ENCODE assay signal across 8 mouse cellular contexts in genomic region chr17:28455098-28455497, GRCm38 (mm10).
A peak's percentile ranks its signal among the peaks of the same experiment; 100 is the strongest.
DNase-seq lines count a peak whose midpoint lies in the region; ATAC-seq and TF ChIP-seq lines count a peak whose summit lies in the region.

No protein-coding gene starts in this region.

- H3K4me1 ChIP-seq in forebrain, postnatal 0 days (ENCODE audit: insufficient read depth): no peaks in the 10 kb centered on the region
- H3K4me1 ChIP-seq in forebrain, embryonic 10.5 days: 0 out of 2 replicates have a peak, but pooled peaks cover 8% of the 10 kb centered on the region
- H3K4me1 ChIP-seq in cortical plate, adult 2 months (ENCODE audit: control insufficient read depth, insufficient read depth, low read length): no peaks in the 10 kb centered on the region; the same call in 1 of the 2 replicates

- peak; percentile 46 for TF ChIP-seq CTCF in forebrain, postnatal 0 days (IDR thresholded peaks at IDR 0.05; ENCODE audit: low read depth)
- peak; percentile 44; the same call in 1 of the 2 replicates for TF ChIP-seq CTCF in cortical plate, adult 2 months (IDR thresholded peaks at IDR 0.05; ENCODE audit: extremely low read depth, insufficient read depth, low read length)

- 66% methylated on average over 4 of the region's 4 CpGs for WGBS in forebrain, postnatal 0 days
- 79% methylated on average over 4 of the region's 4 CpGs for WGBS in forebrain, embryonic 10.5 days

- no peaks in the 10 kb centered on the region for H3K36me3 ChIP-seq in forebrain, postnatal 0 days (ENCODE audit: insufficient read depth)
- H3K36me3 ChIP-seq in forebrain, embryonic 10.5 days (replicated peaks): no peaks in the 10 kb centered on the region

- H3K9ac ChIP-seq in forebrain, postnatal 0 days: no peak overlapping the region

- no peak for ATAC-seq in forebrain, postnatal 0 days

- no peak for TF ChIP-seq POLR2A in cortical plate, adult 2 months (IDR thresholded peaks at IDR 0.05; ENCODE audit: extremely low read depth, insufficient read depth, low read length)

- DNase-seq in forebrain, postnatal 0 days: peak; percentile 14
- no peak for DNase-seq in forebrain, embryonic 10.5 days (ENCODE audit: extremely low spot score, low spot score)
- peak; percentile 18 for DNase-seq in right cerebral cortex, adult 18-20 months
- no peak for DNase-seq in right cerebral cortex, postnatal 36 days (ENCODE audit: low spot score in 2 of 2)
- DNase-seq in lung, postnatal 10 days: peak; percentile 77
- no peak for DNase-seq in cerebellum, adult 9-10 months
- DNase-seq in gastrocnemius, postnatal 36 days: no peak

- H3K4me2 ChIP-seq in forebrain, postnatal 0 days (ENCODE audit: low read depth): no peak overlapping the region

- H3K27me3 ChIP-seq in forebrain, postnatal 0 days (ENCODE audit: insufficient read depth, low read length): no peaks in the 10 kb centered on the region
- no peaks in the 10 kb centered on the region for H3K27me3 ChIP-seq in forebrain, embryonic 10.5 days (ENCODE audit: poor library complexity, severe bottlenecking)

- H3K4me3 ChIP-seq in forebrain, postnatal 0 days (ENCODE audit: low read depth, low read length): no peak overlapping the region
- H3K4me3 ChIP-seq in forebrain, embryonic 10.5 days: no peak overlapping the region
- no peak overlapping the region for H3K4me3 ChIP-seq in cortical plate, adult 2 months (ENCODE audit: insufficient read depth, low read length)

- intact Hi-C loops in gastrocnemius, postnatal 36 days (cut with DNase I): loop anchor here (1.0 kb wide), 1 partner anchor 48 kb away; no protein-coding TSS in a partner anchor

- no peak overlapping the region for H3K27ac ChIP-seq in forebrain, postnatal 0 days (ENCODE audit: low read depth, low read length)
- no peak overlapping the region for H3K27ac ChIP-seq in forebrain, embryonic 10.5 days
- H3K27ac ChIP-seq in cortical plate, adult 2 months (ENCODE audit: insufficient read depth, low read length): no peak overlapping the region

- H3K9me3 ChIP-seq in forebrain, postnatal 0 days (ENCODE audit: low read length): no peaks in the 10 kb centered on the region
- H3K9me3 ChIP-seq in forebrain, embryonic 10.5 days: no peaks in the 10 kb centered on the region

Comparison
In these comparisons a context has a peak if more than half of its experiments do, and no peak if none do; other contexts are left out.
1. DNase-seq: peak in forebrain, postnatal 0 days (single experiment), right cerebral cortex, adult 18-20 months (single experiment) and lung, postnatal 10 days (single experiment); none in forebrain, embryonic 10.5 days (single experiment), right cerebral cortex, postnatal 36 days (0 of 2), cerebellum, adult 9-10 months (single experiment) and gastrocnemius, postnatal 36 days (0 of 2).